Mouse (Mus musculus) bone marrow macrophage, adult 2 months (primary cell): ENCODE data around the gene Arl6ip5.

Experiments used
- CTCF ChIP-seq: IDR thresholded peaks from 2 replicates; pipeline ENCODE4 v1.5.1; 2012; ENCODE audit warnings: low read depth, mild to moderate bottlenecking, low read length, moderate library complexity
- POLR2A ChIP-seq: IDR thresholded peaks from 2 replicates; pipeline ENCODE4 v1.6.1; 2012; ENCODE audit warnings: mild to moderate bottlenecking, low read depth, low read length, borderline replicate concordance

DNA sequence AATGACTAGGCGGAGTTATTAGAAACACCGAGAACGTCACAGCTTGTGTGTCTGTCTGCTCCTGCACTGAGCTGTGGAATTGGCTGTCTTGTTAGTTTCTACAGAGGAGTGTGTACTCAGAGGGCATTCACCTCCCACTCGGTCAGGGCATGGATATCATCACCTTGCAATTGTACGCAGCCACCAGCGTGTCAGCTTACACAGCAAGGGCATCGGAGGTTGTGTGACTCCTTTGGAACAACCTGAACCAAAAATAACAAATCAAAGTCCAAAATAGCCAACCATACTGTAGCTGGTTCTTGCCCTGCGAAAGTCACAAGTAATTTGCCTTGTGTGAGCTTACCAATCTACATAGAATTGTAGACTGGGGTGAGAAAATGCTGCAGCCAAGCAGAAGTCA is 54.8 kb downstream of the Arl6ip5 start:
- no peak for TF ChIP-seq CTCF
- no peak for TF ChIP-seq POLR2A
